Mouse (Mus musculus): ENCODE results near the gene Lrrc75a.

GRCm38 (mm10) chr11:62644602-62645336 is 3.6 kb downstream of the Lrrc75a start:
- TF ChIP-seq CTCF (IDR thresholded peaks at IDR 0.05; ENCODE audit: insufficient read depth, low read length): no peak
- no peak for TF ChIP-seq POLR2A (IDR thresholded peaks at IDR 0.05; ENCODE audit: borderline replicate concordance, extremely low read depth, low read depth, low read length)
